Mouse (Mus musculus): ENCODE data around the gene Abca3.
"Not testable (repeated sequence)": the region's sequence is repeated elsewhere in the genome, so short reads cannot be mapped to it uniquely, and the experiment has no call there.

The Abca3 gene

DNA sequence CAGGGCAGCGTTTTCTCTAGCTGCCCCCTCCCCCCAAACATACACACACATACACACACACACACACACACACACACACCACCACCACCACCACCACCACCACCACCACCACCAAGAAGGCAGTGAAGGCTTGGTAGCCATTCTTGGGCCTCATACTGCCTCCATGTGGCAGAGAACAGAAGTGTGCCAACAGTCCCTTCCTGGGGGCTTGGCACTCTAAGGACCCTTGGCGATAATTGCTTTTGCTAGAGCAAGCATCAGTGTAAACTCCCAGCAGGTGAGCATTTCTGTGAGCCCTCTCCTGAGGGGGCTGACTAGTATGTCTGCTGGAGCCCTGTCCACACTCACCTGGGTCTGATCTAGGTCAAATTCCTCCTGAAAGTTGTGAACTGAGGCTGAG lies 89.4 kb downstream of the Abca3 start:
- DNase-seq (ENCODE audit: low read depth), result no peak

DNA sequence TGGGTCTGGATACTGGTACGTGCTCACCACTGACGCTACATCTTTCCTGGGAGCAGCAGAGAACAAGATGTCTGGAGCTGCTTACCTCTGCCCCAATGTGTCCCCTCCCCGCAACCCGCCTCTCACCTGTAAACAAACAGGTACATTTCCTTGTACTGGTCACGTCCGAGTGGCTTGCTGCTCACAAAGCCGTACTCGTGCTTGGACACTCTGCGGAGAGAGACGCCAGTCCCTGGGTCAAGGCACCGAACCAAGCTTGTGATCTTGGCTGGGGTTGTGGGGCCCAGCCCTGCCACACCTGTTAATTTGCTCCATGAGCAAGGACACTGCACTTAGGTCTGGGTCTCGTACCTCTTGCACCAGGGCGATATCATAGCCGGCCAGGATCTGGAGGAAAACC lies 90.4 kb downstream of the Abca3 start:
- DNase-seq (ENCODE audit: low read depth), result no peak

DNA sequence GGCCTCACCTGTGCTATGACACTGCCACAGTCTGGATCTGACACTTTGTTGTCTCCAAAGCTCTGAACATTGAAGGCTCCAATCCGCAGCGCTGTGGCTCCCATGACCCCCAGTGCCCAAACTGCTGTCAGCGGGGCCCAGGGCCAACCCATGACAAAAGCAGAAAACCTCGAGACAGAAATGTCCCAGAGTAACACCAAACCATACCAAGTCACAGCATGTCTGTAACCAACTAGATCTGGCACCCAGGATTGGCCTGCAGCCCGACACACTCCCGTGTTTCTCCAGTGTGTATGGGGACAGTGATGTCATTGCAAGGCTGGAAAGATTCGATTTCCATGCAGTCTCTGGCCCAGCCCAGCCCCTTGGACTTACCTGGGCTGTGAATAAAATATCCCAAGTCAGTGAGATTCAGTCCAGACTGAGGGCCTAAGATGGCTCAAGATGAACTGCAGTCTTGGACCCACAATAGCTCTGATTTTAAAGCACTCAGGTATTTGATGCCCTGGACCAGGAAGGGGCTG lies 90.9 kb downstream of the Abca3 start, which contains the start of gene Dnase1l2:
TSS of gene Dnase1l2 (minus strand) at position 474 of the 524 bp plus-strand sequence.
- no peak for DNase-seq (ENCODE audit: low read depth)

DNA sequence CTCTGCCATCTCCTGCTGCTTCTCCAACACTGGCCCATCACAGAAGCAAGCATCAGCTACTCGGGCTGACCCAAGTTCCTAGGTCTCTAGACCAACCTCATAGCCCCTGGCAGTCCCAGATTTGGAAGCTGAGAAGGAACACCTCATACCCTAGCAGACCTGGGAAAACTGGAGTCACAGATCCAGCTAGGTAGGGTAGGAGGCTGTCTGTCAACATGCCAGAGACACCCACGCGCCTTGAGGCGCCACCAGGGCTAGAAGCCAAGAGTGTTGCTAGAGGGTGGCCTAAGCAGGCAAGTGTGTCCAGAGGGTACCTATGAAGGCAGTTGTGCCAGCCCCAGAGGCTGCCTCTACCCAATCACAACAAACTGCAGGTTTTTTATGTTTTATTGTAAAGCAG lies 91.7 kb downstream of the Abca3 start:
- DNase-seq (ENCODE audit: low read depth), result no peak

DNA sequence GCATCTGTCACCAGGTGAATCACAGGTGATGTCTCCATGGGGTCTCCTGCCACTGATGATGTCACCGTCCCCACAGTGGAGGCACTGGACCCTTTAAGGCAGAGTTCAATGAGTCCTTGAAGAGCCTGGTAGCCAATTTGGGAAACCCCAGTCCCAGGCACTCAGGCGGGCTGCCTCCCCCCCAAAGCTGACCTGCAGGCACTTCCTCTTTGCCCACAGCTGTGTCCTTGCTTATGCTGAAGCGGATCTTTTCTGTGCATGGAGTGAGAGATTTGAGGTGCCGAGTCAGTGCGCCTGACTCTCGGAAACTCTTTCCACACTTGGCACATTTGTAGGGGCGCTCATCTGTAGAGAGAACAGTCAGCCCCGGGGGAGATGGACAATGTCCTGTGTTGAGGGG lies 94.8 kb downstream of the Abca3 start:
- no peak for DNase-seq (ENCODE audit: low read depth)

DNA sequence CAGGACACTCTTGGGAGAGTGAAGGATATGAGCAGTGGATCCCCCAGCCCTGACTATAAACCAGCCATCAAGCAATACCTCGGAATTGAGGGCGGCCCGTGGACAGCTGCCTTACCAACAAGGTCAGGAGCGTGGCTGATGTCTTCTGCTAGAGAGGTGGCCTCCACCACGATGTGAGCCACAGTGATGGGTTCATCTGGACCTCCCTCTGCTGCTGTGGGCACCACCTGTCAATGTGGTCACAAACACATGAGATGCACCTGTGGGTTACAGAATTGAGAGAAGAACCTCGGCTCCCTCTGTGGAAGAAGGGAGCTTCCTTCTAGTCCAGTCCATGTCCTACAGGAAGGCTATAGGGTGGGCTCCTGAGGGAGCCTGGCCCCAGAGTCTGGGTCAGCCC lies 97.8 kb downstream of the Abca3 start:
- no peak for DNase-seq (ENCODE audit: low read depth)

DNA sequence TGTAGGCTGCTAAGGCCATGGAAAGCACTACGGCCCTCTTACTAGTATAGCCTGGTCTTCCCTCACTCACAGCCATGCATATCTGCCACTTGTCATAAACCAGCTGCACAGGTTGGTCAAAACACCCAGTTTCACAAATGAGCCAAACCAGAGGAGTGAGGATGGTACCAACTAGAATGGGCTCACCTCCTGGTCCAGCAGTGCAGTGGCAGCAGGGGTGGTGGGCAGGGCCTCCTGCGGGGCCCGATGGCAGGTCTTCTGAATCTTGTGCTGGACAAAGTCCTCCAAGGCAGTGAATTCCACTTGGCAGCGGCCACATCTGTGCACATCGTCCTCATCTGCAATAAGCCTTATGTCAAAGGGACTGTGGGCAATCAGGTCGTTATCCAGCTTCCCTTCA lies 99.5 kb downstream of the Abca3 start:
- DNase-seq (ENCODE audit: low read depth), result no peak

DNA sequence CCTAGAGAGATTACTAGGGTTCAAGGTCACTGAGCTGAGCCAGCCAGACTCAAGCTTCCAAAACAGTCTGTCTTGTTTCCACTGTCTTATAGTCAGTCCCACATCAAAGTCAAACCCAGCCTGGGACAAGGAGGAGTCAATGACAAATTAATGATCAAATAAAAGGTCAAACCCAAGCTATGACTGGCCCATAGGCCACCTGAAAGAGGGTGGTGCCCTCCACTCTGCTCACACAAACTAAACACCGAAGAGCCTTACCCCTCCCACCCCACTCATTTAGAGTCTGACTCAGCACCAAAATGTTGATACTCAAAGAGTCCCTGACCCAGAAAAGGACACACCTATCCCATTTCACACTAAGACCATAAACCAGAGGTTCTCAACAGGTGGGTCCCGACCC lies 101.6 kb downstream of the Abca3 start:
- DNase-seq (ENCODE audit: low read depth), result no peak

GRCm38 (mm10) chr17:24454218-24454755 lies 102.5 kb downstream of the Abca3 start:
- DNase-seq (ENCODE audit: low read depth), result no peak

GRCm38 (mm10) chr17:24454756-24455522 lies 103.2 kb downstream of the Abca3 start:
- peak; percentile 99 for DNase-seq (ENCODE audit: low read depth)

DNA sequence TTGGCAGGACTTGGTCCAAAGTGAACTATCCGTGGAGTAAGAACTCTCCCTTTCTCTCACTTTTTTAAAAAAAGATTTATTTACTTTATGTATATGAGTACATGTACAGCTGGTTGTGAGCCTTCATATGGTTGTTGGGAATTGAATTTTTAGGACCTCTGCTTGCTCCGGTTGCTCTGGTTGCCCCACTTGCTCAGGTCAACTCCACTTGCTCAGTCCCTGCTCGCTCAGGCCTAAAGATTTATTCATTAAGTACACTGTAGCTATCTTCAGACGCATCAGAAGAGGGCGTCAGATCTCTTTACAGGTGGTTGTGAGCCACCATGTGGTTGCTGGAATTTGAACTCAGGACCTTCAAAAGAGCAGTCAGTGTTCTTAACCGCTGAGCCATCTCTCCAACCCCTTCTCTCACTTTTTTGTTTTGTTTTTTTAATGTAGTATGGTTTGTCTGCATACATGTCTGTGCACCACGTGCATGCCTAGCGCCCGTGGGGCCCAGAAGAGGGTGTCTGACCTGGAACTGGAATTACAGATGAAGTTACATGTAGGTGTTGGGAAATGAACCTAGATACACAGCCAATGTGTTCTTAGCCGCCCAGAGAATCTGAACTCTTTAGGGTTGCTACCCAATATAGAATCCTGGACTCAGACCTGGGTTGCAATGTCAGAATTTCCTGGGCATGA lies 103.9 kb downstream of the Abca3 start:
- not testable (repeated sequence) for DNase-seq (ENCODE audit: low read depth)

Measured in c-Kit-positive CD71-positive TER-119-negative erythroid progenitor cells, embryonic 14.5 days (primary cell).